Mouse (Mus musculus): ENCODE measurements around the gene Asl.
A peak's percentile ranks its signal among the peaks of the same experiment; 100 is the strongest.

Asl gene

GRCm38 (mm10) chr5:130029142-130029897, at the start of gene Asl, which contains the start of gene Crcp:
TSS of gene Asl (minus strand) at chr5:130029247.
TSS of gene Crcp (plus strand) at chr5:130029290.
- DNase-seq (ENCODE audit: low read depth, low spot score) = peak; percentile 87

GRCm38 (mm10) chr5:130078834-130079156, 49.7 kb upstream of the Asl start:
- no peak for DNase-seq (ENCODE audit: low read depth, low spot score)

- peak; percentile 68 for DNase-seq (ENCODE audit: low read depth, low spot score)
These were observed 49.2 kb upstream of the Asl start for GRCm38 (mm10) chr5:130078096-130078833.

- DNase-seq (ENCODE audit: low read depth, low spot score) = no peak
These were observed 47.3 kb upstream of the Asl start for GRCm38 (mm10) chr5:130076396-130076795.

- DNase-seq (ENCODE audit: low read depth, low spot score) = no peak
These were observed 45.4 kb upstream of the Asl start for GRCm38 (mm10) chr5:130074491-130074890.

GRCm38 (mm10) chr5:130073026-130073425, 44.0 kb upstream of the Asl start, which contains the start of gene Tpst1:
TSS of gene Tpst1 (plus strand) at chr5:130073326.
- DNase-seq (ENCODE audit: low read depth, low spot score) = no peak

GRCm38 (mm10) chr5:130067841-130068264, 38.8 kb upstream of the Asl start:
- DNase-seq (ENCODE audit: low read depth, low spot score) = no peak

GRCm38 (mm10) chr5:130065579-130065978, 36.5 kb upstream of the Asl start:
- DNase-seq (ENCODE audit: low read depth, low spot score) = peak; percentile 68

- no peak for DNase-seq (ENCODE audit: low read depth, low spot score)
These were observed 34.7 kb upstream of the Asl start for GRCm38 (mm10) chr5:130063760-130064159.

GRCm38 (mm10) chr5:130062096-130062495, 33.0 kb upstream of the Asl start:
- peak; percentile 55 for DNase-seq (ENCODE audit: low read depth, low spot score)

- no peak for DNase-seq (ENCODE audit: low read depth, low spot score)
These were observed 31.2 kb upstream of the Asl start for GRCm38 (mm10) chr5:130060329-130060665.

GRCm38 (mm10) chr5:130059413-130060328, 30.6 kb upstream of the Asl start:
- no peak for DNase-seq (ENCODE audit: low read depth, low spot score)

- DNase-seq (ENCODE audit: low read depth, low spot score) = no peak
These were observed 27.3 kb upstream of the Asl start for GRCm38 (mm10) chr5:130056303-130056702.

GRCm38 (mm10) chr5:130055688-130056087, 26.6 kb upstream of the Asl start:
- no peak for DNase-seq (ENCODE audit: low read depth, low spot score)

GRCm38 (mm10) chr5:130052955-130053354, 23.9 kb upstream of the Asl start:
- DNase-seq (ENCODE audit: low read depth, low spot score) = no peak

GRCm38 (mm10) chr5:130052510-130052909, 23.5 kb upstream of the Asl start:
- no peak for DNase-seq (ENCODE audit: low read depth, low spot score)

- no peak for DNase-seq (ENCODE audit: low read depth, low spot score)
These were observed 22.2 kb upstream of the Asl start for GRCm38 (mm10) chr5:130051073-130051860.

GRCm38 (mm10) chr5:130050416-130050815, 21.4 kb upstream of the Asl start:
- no peak for DNase-seq (ENCODE audit: low read depth, low spot score)

GRCm38 (mm10) chr5:130048786-130049520, 19.9 kb upstream of the Asl start:
- peak; percentile 78 for DNase-seq (ENCODE audit: low read depth, low spot score)

GRCm38 (mm10) chr5:130047013-130047412, 18.0 kb upstream of the Asl start:
- no peak for DNase-seq (ENCODE audit: low read depth, low spot score)
